Mouse (Mus musculus) gonadal fat pad, adult 2 months (tissue): ENCODE data around the gene Rpl13a. TPM values are rescaled to one million over a fixed set of nuclear protein-coding genes. Genes with fewer than 3 reads are reported as not detected.
"Not testable (repeated sequence)": the region's sequence is repeated elsewhere in the genome, so short reads cannot be mapped to it uniquely, and the experiment has no call there.

ENCODE experiments used
- DNase-seq: peaks from one replicate; pipeline ENCODE4 v3.0.0-alpha.2; 2012; ENCODE audit warnings: low read depth
- polyA plus RNA-seq: library from polyadenylated mRNA; depleted of rRNA; stranded (reverse); fragments of >200 nt; gene quantifications from 2 replicates; pipeline ENCODE4 v1.2.3, GENCODE M21; 2012

Rpl13a gene
- polyA plus RNA-seq, 1 experiment = 2,573 TPM

DNA sequence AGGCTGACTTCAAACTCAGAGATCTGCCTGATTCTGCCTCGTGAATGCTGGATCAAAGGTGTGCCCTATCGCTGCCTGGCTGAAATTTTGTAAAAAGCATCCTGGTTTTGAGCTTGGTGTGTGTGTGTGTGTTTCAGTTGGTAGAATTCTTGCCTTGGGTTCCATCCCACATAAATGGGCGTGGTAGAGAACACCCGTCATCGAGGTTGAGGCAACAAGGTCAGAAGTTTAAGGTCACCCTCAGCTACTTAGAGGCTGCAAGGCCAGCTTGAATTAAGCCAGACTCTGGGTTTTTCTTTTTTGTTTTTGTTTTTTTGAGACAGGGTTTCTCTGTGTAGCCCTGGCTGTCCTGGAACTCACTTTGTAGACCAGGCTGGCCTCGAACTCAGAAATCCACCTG lies 10.2 kb downstream of the Rpl13a start:
- DNase-seq = no peak

DNA sequence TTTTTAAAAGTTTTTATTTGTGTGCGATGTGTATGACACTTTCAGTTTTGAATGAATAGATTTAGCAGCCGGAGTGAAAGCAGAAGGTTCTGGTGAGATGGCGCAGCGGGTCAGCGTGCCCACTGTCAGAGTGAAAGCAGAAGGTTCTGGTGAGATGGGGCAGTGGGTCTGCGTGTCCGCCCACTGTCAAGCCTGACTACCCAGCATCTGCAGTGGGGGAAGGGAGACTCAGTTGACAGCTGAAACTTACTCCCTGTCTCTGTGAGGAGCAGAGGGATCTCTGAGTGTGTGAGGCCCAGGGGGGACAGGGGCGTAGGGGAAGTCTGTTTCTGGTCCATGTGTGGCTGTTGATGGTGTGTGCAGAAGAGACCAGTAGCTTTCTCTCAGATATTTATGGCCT lies 11.0 kb downstream of the Rpl13a start:
- DNase-seq = no peak

DNA sequence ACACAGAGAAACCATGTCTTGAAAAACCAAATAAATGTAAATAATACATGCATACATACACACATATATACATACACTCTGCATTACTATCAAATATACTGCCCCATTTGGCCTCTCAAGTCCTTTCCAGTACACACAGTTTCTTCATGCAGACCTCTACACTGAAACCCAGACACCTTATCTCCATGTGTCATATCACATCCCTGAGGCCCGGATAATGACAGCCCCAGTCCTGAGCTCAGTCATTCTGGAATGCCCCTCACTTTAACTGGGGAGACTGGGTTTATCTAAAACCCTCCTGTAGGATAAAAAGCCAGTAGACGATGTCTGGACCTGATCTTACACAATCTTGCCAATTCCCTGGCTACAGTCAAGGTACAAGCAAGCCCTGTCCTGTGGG lies 15.1 kb downstream of the Rpl13a start:
- no peak for DNase-seq

DNA sequence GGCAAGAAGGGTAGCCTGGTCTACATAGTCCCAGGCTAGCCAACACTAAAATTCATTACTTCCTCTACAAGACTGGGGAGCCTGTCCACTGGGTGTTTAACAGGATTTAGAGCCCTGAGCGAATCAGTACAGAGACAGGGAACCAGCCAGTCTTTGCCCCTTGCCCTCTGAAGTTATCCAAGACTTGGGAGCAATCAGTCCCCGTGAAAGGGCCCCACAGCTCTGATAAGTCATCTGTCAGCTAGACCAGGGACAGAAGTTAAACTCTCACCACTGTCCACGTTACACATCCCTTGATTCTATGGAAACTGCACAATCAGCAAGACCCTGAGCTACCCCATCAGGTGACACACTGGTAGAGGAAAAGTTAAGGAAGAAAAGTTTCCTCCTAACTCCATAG lies 16.0 kb downstream of the Rpl13a start:
- no peak for DNase-seq

DNA sequence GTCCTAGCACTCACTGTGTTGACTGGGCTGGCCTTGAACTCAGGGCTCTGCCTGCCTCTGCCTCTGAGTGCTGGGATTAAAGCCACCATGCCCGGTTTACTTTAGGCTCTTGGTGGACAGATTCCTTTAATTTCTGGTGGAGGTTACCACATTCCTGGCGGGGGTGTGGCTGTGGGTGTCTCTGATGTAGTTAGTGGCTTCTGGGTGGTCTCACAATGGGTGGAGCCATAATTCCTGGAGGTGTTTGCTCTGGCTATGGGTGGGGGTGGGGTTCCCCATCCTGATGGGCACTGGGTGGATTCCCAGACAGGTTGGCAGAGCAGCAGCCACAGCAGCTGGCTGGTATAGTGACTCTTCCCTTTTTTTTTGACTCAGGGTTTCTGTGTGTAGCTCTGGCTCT lies 16.6 kb downstream of the Rpl13a start:
- DNase-seq = no peak

DNA sequence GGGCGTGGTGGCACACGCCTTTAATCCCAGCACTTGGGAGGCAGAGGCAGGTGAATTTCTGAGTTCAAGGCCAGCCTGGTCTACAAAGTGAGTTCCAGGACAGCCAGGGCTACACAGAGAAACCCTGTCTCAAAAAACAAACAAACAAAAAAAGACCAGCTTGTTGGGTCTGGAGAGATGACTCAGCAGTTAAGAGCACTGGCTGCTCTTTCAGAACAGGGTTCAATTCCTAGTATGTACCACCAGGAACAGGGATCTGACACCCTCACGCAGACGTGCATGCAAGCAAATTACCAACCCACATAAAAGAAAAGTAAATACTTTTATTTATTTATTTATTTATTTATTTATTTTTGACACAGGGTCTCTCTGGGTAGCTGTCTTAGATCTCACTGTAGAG lies 18.5 kb downstream of the Rpl13a start:
- not testable (repeated sequence) for DNase-seq

DNA sequence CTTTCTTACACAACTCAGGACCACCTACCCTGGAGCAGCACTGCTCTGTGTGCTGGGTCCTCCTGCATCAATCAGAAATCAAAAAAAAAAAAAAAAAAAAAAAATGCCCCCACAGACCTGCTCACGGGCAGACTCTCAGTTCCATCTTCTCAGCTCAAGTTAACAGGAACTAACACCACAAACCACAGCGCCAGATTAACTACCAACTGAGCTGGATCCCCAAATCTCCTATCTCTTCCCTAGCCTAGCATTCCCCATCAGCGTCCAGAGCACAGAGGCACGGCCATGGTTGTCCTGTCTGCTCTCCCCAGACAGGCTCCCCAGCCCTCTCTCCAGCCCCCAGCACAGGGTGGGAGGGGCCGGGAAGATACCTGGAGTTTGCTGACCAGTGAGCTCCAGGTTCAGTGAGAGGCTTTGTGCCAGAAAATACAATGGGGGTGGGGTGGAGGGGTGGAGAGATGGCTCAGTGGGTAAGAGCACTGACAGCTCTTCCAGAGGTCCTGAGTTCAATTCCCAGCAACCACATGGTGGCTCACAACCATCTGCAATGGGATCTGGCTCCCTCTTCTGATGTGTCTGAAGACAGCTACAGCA lies 21.4 kb downstream of the Rpl13a start:
- no peak for DNase-seq

DNA sequence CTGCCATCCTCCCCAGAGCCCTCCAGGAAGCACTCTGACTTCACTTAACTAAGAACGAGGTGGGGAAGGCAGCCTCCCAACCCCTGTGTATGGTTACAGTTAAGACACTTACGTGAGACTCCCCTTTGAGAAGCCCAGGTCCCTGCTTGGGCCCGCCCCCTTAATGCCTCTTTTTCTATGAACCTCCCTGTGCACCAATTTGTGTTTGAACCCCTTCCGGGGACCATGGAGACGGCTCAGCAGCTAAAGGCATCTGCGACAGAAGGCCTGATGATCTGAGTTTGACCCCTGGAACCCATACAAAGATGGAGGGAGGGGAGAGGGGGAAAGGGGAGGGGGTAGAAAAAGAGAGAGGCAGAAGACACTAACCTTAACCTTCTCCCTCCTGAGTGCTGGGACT lies 22.1 kb downstream of the Rpl13a start:
- DNase-seq = no peak

DNA sequence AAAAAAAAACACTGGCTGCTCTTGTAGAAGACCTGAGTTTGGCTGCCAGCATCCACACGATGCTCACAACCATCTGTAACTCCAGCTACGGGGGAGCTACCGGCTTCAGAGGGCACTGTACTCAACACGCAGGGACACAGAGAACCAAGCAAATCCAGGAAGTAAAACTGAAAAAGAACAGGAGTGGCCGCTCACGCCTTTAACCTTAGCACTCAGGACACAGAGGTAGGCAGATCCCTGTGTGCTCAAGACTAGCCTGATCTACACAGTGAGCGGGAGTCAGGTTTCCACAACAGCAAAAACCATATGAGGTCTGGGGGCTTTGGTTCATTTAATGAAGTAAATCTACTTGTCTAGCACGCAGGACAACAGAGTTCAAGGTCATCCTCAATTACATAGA lies 23.1 kb downstream of the Rpl13a start:
- no peak for DNase-seq

DNA sequence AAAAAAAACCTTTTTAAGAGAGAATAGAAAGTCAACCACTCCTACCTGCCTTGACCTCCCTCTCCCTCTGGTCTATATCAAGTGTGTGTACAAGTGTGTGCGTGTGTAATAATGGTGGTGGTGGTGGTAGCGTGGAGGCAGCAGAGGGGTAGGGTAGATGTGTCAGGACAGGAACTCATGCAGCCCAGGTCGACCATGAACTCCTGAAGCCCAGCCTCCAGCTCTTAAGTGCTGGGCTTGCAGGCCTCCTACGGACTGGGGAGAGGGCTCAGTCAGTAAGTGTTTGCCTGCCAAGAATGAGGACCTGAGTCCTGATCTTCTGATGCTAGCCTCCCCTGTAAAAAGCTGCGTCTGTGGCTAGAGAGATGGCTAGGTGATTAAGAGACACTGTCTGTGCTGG lies 23.6 kb downstream of the Rpl13a start:
- DNase-seq = no peak

DNA sequence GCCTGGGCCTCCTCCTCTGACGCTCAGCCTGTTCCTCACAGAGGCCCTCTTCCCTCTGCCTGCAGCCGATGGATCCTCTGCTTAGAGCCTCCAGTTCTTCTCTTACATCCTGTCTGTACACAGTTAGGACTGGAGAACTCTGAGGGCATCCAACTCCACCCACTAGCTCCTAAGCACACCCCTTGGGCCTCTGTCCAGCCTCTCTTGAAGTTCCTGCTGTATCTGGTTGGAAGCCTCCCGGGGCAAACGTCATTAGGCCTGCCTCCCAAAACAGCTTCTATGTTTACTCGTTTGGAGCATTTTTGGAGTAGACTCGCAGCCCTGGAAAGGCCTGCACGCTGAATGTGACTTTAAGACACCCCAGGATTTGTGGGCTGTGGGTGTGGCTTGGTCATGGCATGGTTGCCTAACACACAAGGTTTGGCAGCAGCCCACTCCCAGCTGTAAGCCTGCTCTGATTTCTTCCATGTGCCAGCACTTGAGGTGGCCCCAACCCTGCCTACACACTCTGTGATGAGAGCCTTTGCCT lies 24.8 kb downstream of the Rpl13a start, which contains the start of gene Fcgrt:
Fcgrt (minus strand) TSS at position 200 of the 529 bp plus-strand sequence.
- peak; percentile 93 for DNase-seq

DNA sequence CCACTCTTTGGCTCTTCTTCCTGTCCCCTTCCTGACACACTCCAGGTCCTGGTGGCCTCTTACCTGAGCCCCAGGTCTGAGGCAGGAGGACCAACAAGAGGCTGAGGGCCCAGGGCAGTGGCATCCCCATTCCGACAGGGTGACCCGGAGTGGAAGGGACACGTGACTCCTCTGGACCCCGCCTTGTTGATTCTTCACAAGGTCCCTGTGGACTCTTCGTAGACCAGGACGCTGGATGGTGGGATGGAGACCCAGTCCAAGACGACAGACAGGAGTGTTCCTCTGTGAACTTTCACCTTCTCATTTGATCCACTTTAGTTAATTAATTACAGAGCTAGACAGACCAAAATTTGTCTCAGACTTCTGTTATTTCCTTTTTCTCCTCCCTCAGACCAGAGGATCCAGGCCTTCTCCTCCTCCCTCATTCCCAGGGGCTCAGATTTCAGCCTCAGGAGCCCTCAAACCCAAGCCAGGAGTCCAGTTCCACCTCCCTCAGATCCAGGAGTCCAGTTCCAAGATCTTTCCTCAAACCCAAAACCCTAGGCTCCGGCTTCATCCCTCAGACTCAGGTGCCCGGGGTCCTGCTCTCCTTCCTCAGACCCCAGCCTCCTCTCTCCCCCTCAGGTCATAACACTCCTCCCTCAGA lies 25.5 kb downstream of the Rpl13a start:
- DNase-seq = no peak

DNA sequence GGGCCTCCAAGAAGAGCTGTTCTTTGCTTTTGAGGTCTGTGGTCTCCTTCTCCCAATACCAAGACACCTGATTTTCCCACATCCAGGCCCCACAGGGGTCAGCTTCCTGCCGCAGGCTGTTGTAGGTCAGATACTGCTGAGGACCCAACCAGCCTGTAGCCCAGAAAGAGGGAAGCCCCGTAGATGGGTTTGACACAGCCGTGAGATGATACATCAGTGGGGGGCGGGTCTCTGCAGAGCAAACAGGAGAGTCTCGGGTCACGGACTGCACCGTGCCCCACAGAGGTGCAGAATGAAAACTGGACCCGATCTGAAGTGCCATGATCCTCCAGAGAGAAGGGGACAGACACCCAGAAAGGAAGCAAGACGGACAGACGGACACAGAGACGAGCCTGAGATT lies 26.1 kb downstream of the Rpl13a start:
- no peak for DNase-seq

DNA sequence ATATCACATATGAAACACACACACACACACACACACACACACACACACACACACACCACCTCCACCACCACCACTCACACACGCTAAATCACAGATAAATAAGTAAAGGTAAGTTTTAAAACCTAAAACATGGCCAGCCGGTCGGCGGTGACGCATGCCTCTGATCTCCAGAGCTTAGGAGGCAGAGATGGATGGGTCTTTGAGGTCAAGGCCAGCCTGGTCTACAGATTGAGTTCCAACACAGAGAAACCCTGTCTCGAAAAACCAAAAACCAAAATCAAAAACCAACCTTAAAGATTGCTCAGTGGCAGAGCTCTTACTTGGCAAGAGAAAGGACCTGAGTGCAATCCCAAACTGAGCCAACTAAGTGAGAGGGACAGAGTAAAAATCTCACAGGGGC lies 28.5 kb downstream of the Rpl13a start:
- no peak for DNase-seq

DNA sequence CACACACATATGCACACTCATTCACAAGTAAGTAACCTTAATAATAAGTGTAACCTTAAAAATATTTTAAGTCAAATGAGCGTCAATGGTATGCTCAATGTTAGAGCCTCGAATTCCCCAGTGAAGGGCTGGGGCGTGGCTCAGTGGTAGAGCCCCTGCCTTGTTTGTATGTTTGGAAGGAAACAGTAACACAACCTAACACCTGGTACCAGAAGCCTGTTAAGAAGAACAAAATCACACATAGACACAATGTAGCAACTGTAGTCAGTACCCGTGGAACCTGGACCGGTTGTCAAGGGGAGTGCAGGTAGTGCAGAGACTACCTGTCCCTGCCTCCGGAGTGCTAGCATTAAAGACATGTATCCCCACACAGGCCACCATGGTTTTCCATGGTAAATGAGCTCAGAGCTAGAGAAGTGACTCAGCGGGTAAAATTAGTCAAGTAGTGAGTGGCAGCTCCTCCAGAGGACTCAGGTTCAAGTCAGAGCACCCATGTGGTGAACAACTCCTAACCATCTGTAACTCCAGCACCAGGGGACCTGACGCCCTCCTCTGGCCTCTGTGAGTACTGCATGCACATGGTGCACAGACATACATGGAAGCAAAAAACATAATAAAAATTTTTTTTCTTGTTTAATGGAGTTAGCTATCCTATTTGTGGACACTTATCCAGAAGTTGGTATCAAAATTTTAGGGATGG lies 29.9 kb downstream of the Rpl13a start:
- no peak for DNase-seq

DNA sequence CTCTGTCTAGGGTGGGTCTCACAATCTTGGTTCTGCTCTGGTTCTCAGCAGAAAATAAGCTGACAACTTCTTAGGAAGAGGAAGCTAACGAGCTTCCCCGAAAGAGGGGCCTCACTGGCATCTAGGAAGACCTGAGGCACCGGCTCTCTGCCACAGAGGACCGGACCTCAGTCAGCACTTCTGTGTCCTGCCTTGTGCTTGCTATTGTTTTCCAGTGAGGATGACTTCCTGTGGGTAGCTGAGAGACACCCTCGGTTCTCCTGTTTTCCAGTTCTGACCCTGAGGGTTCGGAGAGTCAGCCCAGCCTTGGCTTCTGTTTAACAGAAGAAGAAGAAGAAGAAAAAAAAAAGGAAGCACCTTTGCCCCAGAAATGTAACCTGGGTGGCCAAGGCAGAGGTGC lies 31.1 kb downstream of the Rpl13a start:
- no peak for DNase-seq

DNA sequence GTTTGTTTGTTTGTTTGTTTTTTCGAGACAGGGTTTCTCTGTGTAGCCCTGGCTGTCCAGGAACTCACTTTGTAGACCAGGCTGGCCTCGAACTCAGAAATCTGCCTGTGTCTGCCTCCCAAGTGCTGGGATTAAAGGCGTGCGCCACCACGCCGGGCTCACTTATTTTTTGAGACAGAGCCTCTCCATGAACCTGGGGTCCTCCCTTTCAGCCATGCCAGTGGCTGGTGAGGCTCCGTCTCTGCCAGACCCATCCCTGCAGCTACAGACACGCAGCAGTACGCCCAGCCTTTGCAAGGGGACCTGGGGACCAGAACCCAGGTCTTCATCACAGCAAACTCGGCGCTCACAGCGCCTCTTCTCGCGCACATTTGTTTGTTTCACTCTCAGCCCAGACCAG lies 32.6 kb downstream of the Rpl13a start:
- DNase-seq = not testable (repeated sequence)

DNA sequence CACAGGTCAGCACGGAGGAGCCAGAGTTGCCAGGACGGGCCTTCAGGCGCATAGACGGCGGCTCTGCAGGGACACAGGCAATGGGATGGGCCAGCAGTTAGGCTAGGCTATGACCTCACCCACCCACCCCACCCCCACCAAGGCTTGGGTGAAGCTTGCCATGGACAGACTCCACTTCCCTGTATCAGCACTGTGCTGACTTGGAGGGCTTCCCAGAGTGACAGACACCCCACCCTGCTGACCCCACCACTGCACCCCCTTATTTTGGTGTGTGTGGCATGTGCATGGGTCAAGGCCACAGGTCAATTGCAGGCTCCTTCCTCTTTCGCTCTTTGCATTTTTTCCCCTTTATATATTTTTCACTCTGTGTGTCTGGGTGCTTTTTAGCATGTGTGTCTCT lies 33.2 kb downstream of the Rpl13a start:
- DNase-seq = no peak

DNA sequence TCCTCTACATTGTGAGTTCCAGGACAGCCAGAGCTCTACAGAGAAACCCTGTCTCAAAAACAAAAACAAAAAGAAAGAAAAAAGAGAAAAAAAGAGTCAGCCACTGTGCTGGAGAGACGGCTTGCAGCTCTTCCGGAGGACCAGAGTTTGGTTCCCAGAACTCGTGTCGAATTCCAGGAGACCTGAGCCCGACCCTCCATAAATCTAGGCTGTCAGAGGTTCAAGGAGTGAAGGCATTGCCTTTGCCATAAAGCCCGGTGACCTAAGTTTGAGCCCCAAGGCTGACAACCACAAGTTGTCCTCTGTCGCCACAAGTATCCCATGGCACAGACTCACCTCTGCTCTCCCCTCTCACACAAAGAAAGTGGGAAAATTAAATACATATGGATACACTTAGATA lies 34.4 kb downstream of the Rpl13a start:
- no peak for DNase-seq

DNA sequence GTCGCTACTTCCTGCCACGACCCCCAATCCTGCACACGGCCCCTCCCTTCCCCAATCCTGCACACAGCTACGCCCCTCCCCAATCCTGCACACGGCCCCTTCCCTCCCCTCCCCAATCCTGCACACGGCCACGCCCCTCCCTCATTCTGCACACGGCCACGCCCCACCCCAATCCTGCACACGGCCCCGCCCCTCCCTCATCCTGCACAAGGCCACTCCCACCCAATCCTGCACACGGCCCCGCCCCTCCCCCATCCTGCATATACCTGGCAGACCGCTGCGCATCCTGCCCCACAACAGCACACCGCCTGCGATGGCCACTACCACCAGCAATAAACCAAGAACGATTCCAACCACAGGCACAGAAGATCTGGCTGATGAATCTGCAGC lies 35.0 kb downstream of the Rpl13a start:
- no peak for DNase-seq

DNA sequence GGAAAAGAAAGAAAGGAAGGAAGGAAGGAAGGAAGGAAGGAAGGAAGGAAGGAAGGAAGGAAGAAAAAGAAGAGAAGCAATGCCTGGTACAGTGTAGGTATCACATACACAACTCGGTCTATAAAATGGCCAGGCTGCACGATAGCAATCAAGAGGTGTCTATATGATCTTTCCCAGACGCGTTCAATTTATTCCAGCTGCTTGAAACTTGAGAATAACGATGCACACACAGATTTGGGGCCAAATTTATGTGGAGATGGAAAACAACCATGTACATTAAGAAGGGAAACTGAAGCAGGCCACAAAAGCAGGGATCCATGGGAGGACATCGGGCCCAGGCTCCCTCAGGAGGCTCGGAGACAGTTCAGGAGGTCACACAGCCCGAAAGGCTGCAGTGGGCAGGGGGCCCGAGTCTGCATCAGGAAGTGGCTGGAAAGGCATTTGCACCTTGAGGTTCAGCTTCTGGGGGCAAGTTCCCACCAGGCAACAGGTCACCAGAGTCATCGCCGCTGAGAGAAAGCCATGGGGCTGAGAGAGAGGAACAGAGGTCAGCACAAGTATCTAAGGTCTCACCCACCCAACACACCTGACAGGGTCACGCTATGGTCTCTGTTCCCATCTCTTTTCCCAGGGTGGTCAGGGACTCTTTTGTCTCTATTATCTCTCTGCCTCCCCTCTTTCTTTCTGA lies 35.6 kb downstream of the Rpl13a start:
- DNase-seq = no peak

DNA sequence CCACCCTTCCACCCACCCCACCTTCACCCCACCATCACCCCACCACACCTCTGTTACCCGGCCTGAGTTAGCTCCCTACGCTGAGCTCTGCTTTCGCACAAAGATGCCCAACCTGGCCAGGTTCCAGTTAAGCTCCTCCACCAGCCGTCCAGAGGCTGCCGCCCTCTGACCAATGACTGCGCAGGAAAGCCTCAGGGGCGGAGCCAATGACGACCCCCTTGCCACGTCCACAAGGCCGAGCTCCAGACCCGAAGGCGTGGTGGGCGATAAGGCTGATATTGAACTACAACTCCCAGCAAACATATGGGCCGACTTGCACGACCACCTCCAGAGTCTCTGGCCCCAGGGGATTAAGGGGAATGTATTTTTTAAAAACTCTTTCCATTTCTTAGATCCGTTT lies 36.5 kb downstream of the Rpl13a start, which contains the start of gene Rcn3:
Rcn3 (minus strand) TSS at position 174 of the 400 bp plus-strand sequence.
- DNase-seq = no peak
